Mouse (Mus musculus) duodenum, adult 2 months (tissue): ENCODE results near the gene 4930578G10Rik. TPM values are rescaled to one million over a fixed set of nuclear protein-coding genes. Genes with fewer than 3 reads are reported as not detected.

Experiments used
- polyA plus RNA-seq: library from polyadenylated mRNA; depleted of rRNA; stranded (reverse); fragments of >200 nt; gene quantifications from 2 replicates; pipeline ENCODE4 v1.2.3, GENCODE M21; 2012; ENCODE audit warnings: low replicate concordance; rRNA removed

The 4930578G10Rik gene
- polyA plus RNA-seq, result not detected in 2 replicates

GRCm38 (mm10) chr4:42735245-42735644 lies at the start of gene 4930578G10Rik:
Gene 4930578G10Rik, plus strand, starts transcription at chr4:42735545.

DNA sequence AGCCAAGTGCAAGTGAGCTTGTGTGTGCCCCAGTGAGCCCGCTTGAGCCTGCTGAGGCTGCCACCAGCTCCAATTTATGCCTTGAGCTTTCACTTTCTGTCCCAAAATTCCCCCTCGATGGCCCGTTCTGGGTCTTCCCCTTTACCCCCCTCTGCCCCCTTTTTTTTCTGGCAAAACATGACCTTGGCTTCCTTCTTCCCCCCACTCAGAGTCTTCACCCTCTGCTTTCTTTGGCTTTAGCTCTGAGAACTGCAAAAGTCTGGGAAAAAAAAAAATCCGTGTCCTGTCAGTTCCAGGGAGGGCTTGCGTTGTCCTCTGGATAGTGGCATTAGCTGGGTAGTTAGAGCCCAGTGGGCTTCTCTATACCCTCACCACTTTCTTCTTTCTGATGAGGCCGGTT lies 21.1 kb downstream of the 4930578G10Rik start, which contains the start of gene Ccl19:
TSS of gene Ccl19 (minus strand) at position 101 of the 400 bp plus-strand sequence.

DNA sequence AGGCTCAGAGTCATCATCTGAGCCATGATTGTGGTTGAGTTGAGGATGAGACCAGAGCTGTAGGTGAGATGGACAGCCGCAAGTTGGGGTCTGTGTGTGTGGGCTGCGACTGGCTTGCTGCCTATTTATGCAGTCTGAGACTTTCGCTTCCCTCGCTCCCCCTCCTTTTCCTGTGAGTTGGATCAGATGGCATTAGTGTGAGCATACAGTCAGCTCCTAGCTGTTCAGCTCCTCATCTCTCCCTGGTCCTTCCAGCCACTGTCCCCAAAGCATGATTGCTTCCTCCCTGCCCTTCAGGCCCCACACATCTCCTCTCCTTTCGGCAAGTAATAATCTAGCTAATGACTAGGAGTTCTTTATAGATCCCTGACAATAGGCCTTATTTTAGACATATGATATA lies 38.5 kb downstream of the 4930578G10Rik start, which contains the start of gene Ccl21a:
TSS of gene Ccl21a (minus strand) at position 101 of the 400 bp plus-strand sequence.

DNA sequence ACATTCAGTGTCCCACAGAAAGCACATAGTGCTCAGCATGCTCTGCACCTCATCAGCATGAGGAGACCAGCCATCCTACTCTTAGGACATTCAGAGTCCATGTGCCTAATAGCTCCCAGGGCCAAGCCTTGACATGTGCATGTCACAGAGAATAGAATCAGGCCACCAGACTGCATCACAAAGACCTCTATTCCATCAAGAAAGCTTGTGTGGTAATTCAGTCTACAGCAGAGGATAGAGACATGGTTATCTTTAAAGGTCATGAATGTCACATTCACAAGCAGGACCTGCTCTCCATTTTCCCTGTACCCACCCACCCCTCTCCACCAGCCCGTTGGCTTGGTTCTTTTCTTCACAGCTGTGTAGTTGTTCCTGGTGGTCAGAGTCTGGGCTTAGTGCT lies 118.4 kb downstream of the 4930578G10Rik start, which contains the start of gene Fam205a1:
TSS of gene Fam205a1 (minus strand) at position 101 of the 400 bp plus-strand sequence.

GRCm38 (mm10) chr4:42856671-42857070 lies 121.3 kb downstream of the 4930578G10Rik start, which contains the start of gene Gm12394:
Gene Gm12394, minus strand, starts transcription at chr4:42856771.

GRCm38 (mm10) chr4:42874134-42874533 lies 138.8 kb downstream of the 4930578G10Rik start, which contains the start of gene Fam205c:
Gene Fam205c, minus strand, starts transcription at chr4:42874234.

Other genes starting within 250 kb of the 4930578G10Rik start
- gene Fam205a2, start 207.4 kb upstream of the 4930578G10Rik start, polyA plus RNA-seq, result not detected in 2 replicates
- 1.1 TPM in 1 of 2 replicates, not detected in the other for gene Gm10591, start 123.3 kb upstream of the 4930578G10Rik start, polyA plus RNA-seq
- 0.41 and 1.3 TPM in 2 replicates for gene Gm2564, start 105.8 kb upstream of the 4930578G10Rik start, polyA plus RNA-seq
- not detected in 2 replicates for gene Ccl27b, start 80.3 kb upstream of the 4930578G10Rik start, polyA plus RNA-seq
- not detected in 2 replicates for gene Il11ra2, start 73.7 kb upstream of the 4930578G10Rik start, polyA plus RNA-seq
- 3.9 and 8.2 TPM in 2 replicates for gene Ccl19, start 21.0 kb downstream of the 4930578G10Rik start, polyA plus RNA-seq
- gene Ccl21a, start 38.4 kb downstream of the 4930578G10Rik start, polyA plus RNA-seq, result 25.7 and 25.8 TPM in 2 replicates
- gene Fam205a1, start 118.3 kb downstream of the 4930578G10Rik start, polyA plus RNA-seq, result not detected in 2 replicates
- not detected in 2 replicates for gene Gm12394, start 121.2 kb downstream of the 4930578G10Rik start, polyA plus RNA-seq
- not detected in 2 replicates for gene Fam205c, start 138.7 kb downstream of the 4930578G10Rik start, polyA plus RNA-seq
- 0.57 and 0.70 TPM in 2 replicates for gene Phf24, start 181.1 kb downstream of the 4930578G10Rik start, polyA plus RNA-seq
- 4.2 and 9.0 TPM in 2 replicates for gene Dnajb5, start 214.3 kb downstream of the 4930578G10Rik start, polyA plus RNA-seq
- not detected in 2 replicates for gene 1700022I11Rik, start 234.1 kb downstream of the 4930578G10Rik start, polyA plus RNA-seq